Mouse (Mus musculus): ENCODE measurements around the gene Usp4. TPM values are rescaled to one million over a fixed set of nuclear protein-coding genes. Genes with fewer than 3 reads are reported as not detected.

Gene Usp4
- polyA plus RNA-seq, 1 experiment from 2014 or later, result 100.0 TPM

- WGBS (ENCODE audit: insufficient replicate concordance), result 86% methylated on average over 4 of the region's 4 CpGs
- H3K36me3 ChIP-seq (ENCODE audit: control insufficient read depth, insufficient read depth, low read length), result peaks cover 38% of the 10 kb centered on the region
- H3K9ac ChIP-seq (ENCODE audit: low read depth, low read length), result no peak overlapping the region
- H3K27ac ChIP-seq (ENCODE audit: low read depth, low read length), result no peak overlapping the region
- H3K4me2 ChIP-seq, result no peak overlapping the region
- no peaks in the 10 kb centered on the region for H3K4me1 ChIP-seq (ENCODE audit: control insufficient read depth, insufficient read depth, low read length)
- no peak for ATAC-seq (replicated peaks; ENCODE audit: insufficient number of reproducible peaks, low FRiP score, low TSS enrichment)
- H3K27me3 ChIP-seq (ENCODE audit: control insufficient read depth, insufficient read depth, low read length), result no peaks in the 10 kb centered on the region
- no peak overlapping the region for H3K4me3 ChIP-seq (ENCODE audit: low read depth, low read length)
- no peaks in the 10 kb centered on the region for H3K9me3 ChIP-seq (replicated peaks; ENCODE audit: control insufficient read depth, low read length)
Measured at GRCm38 (mm10) chr9:108386816-108387215, 39.2 kb downstream of the Usp4 start.

- no peak overlapping the region for H3K27ac ChIP-seq (ENCODE audit: low read depth, low read length)
- peaks cover 41% of the 10 kb centered on the region for H3K36me3 ChIP-seq (ENCODE audit: control insufficient read depth, insufficient read depth, low read length)
- no peaks in the 10 kb centered on the region for H3K4me1 ChIP-seq (ENCODE audit: control insufficient read depth, insufficient read depth, low read length)
- H3K27me3 ChIP-seq (ENCODE audit: control insufficient read depth, insufficient read depth, low read length), result no peaks in the 10 kb centered on the region
- no peak for ATAC-seq (replicated peaks; ENCODE audit: insufficient number of reproducible peaks, low FRiP score, low TSS enrichment)
- H3K9me3 ChIP-seq (replicated peaks; ENCODE audit: control insufficient read depth, low read length), result no peaks in the 10 kb centered on the region
- H3K9ac ChIP-seq (ENCODE audit: low read depth, low read length), result no peak overlapping the region
- no peak overlapping the region for H3K4me3 ChIP-seq (ENCODE audit: low read depth, low read length)
- no peak overlapping the region for H3K4me2 ChIP-seq
- WGBS (ENCODE audit: insufficient replicate concordance), result 87% methylated on average over 10 of the region's 10 CpGs
Measured at GRCm38 (mm10) chr9:108388601-108389000, 40.9 kb downstream of the Usp4 start.

DNA sequence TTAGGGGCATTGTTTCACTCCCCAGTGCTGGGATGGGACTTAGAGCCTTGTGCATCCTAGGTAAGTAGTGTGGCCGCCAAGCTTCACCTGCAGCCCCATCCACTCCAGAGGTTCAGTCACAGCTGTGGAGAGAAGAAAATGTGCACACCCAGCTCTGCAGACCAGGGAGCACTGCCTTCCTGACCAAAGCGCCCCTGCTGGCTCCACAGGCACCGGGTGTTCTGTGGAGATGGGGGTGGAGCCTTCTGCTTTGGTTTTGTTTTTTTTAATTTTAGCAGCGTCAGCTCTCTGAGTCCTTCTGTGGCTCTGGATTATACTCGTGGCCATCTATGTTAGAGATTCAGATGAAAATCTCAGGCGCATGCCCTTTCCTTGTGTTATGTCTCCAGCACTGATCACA lies 41.6 kb downstream of the Usp4 start:
- no peak overlapping the region for H3K9ac ChIP-seq (ENCODE audit: low read depth, low read length)
- ATAC-seq (replicated peaks; ENCODE audit: insufficient number of reproducible peaks, low FRiP score, low TSS enrichment), result no peak
- H3K27ac ChIP-seq (ENCODE audit: low read depth, low read length), result no peak overlapping the region
- no peaks in the 10 kb centered on the region for H3K4me1 ChIP-seq (ENCODE audit: control insufficient read depth, insufficient read depth, low read length)
- no peaks in the 10 kb centered on the region for H3K27me3 ChIP-seq (ENCODE audit: control insufficient read depth, insufficient read depth, low read length)
- H3K36me3 ChIP-seq (ENCODE audit: control insufficient read depth, insufficient read depth, low read length), result peaks cover 41% of the 10 kb centered on the region
- no peak overlapping the region for H3K4me3 ChIP-seq (ENCODE audit: low read depth, low read length)
- H3K4me2 ChIP-seq, result no peak overlapping the region
- no peaks in the 10 kb centered on the region for H3K9me3 ChIP-seq (replicated peaks; ENCODE audit: control insufficient read depth, low read length)
- 85% methylated on average over 6 of the region's 6 CpGs for WGBS (ENCODE audit: insufficient replicate concordance)

DNA sequence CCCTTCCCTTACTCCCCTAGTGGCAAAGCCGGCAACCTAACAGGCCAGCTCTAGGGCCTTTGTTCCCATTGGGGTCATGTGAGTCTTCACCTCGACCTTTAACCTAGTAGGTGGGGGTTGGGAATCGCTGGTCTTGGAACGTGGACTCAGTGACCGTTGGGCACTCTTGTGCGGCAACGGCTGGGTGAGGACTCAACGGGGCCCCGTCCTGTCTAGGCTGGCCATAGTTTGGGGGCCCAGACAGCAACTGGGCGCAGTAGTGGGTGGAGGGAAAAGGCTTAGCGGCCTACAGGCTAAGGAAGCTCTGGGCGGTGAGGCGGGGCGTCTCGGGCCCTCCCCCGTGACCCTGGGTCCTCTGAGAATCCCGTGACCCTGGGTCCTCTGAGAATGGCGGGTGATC lies 45.0 kb downstream of the Usp4 start, which contains the start of gene 1700102P08Rik:
TSS of gene 1700102P08Rik (plus strand) at position 130 of the 400 bp plus-strand sequence.
- H3K9ac ChIP-seq (ENCODE audit: low read depth, low read length), result no peak within 1 kb of the TSS
- H3K27ac ChIP-seq (ENCODE audit: low read depth, low read length), result no peak within 1 kb of the TSS
- peaks cover 21% of the 10 kb centered on the region for H3K36me3 ChIP-seq (ENCODE audit: control insufficient read depth, insufficient read depth, low read length)
- H3K27me3 ChIP-seq (ENCODE audit: control insufficient read depth, insufficient read depth, low read length), result no peaks in the 10 kb centered on the region
- H3K9me3 ChIP-seq (replicated peaks; ENCODE audit: control insufficient read depth, low read length), result no peaks in the 10 kb centered on the region
- ATAC-seq (replicated peaks; ENCODE audit: insufficient number of reproducible peaks, low FRiP score, low TSS enrichment), result no peak
- WGBS (ENCODE audit: insufficient replicate concordance), result 70% methylated on average over 18 of the region's 18 CpGs
- H3K4me1 ChIP-seq (ENCODE audit: control insufficient read depth, insufficient read depth, low read length), result no peaks in the 10 kb centered on the region
- no peak within 1 kb of the TSS for H3K4me2 ChIP-seq
- no peak within 1 kb of the TSS for H3K4me3 ChIP-seq (ENCODE audit: low read depth, low read length)

- no peak overlapping the region for H3K27ac ChIP-seq (ENCODE audit: low read depth, low read length)
- no peak for ATAC-seq (replicated peaks; ENCODE audit: insufficient number of reproducible peaks, low FRiP score, low TSS enrichment)
- H3K36me3 ChIP-seq (ENCODE audit: control insufficient read depth, insufficient read depth, low read length), result peaks cover 20% of the 10 kb centered on the region
- no peaks in the 10 kb centered on the region for H3K4me1 ChIP-seq (ENCODE audit: control insufficient read depth, insufficient read depth, low read length)
- H3K4me2 ChIP-seq, result no peak overlapping the region
- H3K9ac ChIP-seq (ENCODE audit: low read depth, low read length), result no peak overlapping the region
- H3K27me3 ChIP-seq (ENCODE audit: control insufficient read depth, insufficient read depth, low read length), result no peaks in the 10 kb centered on the region
- no peak overlapping the region for H3K4me3 ChIP-seq (ENCODE audit: low read depth, low read length)
- WGBS (ENCODE audit: insufficient replicate concordance), result 92% methylated on average over 6 of the region's 6 CpGs
- no peaks in the 10 kb centered on the region for H3K9me3 ChIP-seq (replicated peaks; ENCODE audit: control insufficient read depth, low read length)
Measured at GRCm38 (mm10) chr9:108394191-108394590, 46.5 kb downstream of the Usp4 start.

GRCm38 (mm10) chr9:108395427-108395826 lies 47.8 kb downstream of the Usp4 start:
- no peaks in the 10 kb centered on the region for H3K4me1 ChIP-seq (ENCODE audit: control insufficient read depth, insufficient read depth, low read length)
- H3K27me3 ChIP-seq (ENCODE audit: control insufficient read depth, insufficient read depth, low read length), result no peaks in the 10 kb centered on the region
- no peak for ATAC-seq (replicated peaks; ENCODE audit: insufficient number of reproducible peaks, low FRiP score, low TSS enrichment)
- H3K4me2 ChIP-seq, result no peak overlapping the region
- no peak overlapping the region for H3K4me3 ChIP-seq (ENCODE audit: low read depth, low read length)
- no peaks in the 10 kb centered on the region for H3K9me3 ChIP-seq (replicated peaks; ENCODE audit: control insufficient read depth, low read length)
- H3K27ac ChIP-seq (ENCODE audit: low read depth, low read length), result no peak overlapping the region
- 85% methylated on average over 1 of the region's 1 CpGs for WGBS (ENCODE audit: insufficient replicate concordance)
- no peak overlapping the region for H3K9ac ChIP-seq (ENCODE audit: low read depth, low read length)
- peaks cover 13% of the 10 kb centered on the region for H3K36me3 ChIP-seq (ENCODE audit: control insufficient read depth, insufficient read depth, low read length)

- no peaks in the 10 kb centered on the region for H3K9me3 ChIP-seq (replicated peaks; ENCODE audit: control insufficient read depth, low read length)
- 89% methylated on average over 3 of the region's 3 CpGs for WGBS (ENCODE audit: insufficient replicate concordance)
- H3K4me1 ChIP-seq (ENCODE audit: control insufficient read depth, insufficient read depth, low read length), result no peaks in the 10 kb centered on the region
- H3K36me3 ChIP-seq (ENCODE audit: control insufficient read depth, insufficient read depth, low read length), result peaks cover 1% of the 10 kb centered on the region
- no peaks in the 10 kb centered on the region for H3K27me3 ChIP-seq (ENCODE audit: control insufficient read depth, insufficient read depth, low read length)
- no peak overlapping the region for H3K4me2 ChIP-seq
- no peak overlapping the region for H3K4me3 ChIP-seq (ENCODE audit: low read depth, low read length)
- H3K27ac ChIP-seq (ENCODE audit: low read depth, low read length), result no peak overlapping the region
- no peak for ATAC-seq (replicated peaks; ENCODE audit: insufficient number of reproducible peaks, low FRiP score, low TSS enrichment)
- H3K9ac ChIP-seq (ENCODE audit: low read depth, low read length), result no peak overlapping the region
Measured at GRCm38 (mm10) chr9:108398324-108398723, 50.7 kb downstream of the Usp4 start.

- no peak overlapping the region for H3K9ac ChIP-seq (ENCODE audit: low read depth, low read length)
- H3K36me3 ChIP-seq (ENCODE audit: control insufficient read depth, insufficient read depth, low read length), result no peaks in the 10 kb centered on the region
- 73% methylated on average over 7 of the region's 7 CpGs for WGBS (ENCODE audit: insufficient replicate concordance)
- H3K4me3 ChIP-seq (ENCODE audit: low read depth, low read length), result no peak overlapping the region
- no peak overlapping the region for H3K27ac ChIP-seq (ENCODE audit: low read depth, low read length)
- no peaks in the 10 kb centered on the region for H3K9me3 ChIP-seq (replicated peaks; ENCODE audit: control insufficient read depth, low read length)
- H3K4me1 ChIP-seq (ENCODE audit: control insufficient read depth, insufficient read depth, low read length), result no peaks in the 10 kb centered on the region
- no peak for ATAC-seq (replicated peaks; ENCODE audit: insufficient number of reproducible peaks, low FRiP score, low TSS enrichment)
- H3K4me2 ChIP-seq, result no peak overlapping the region
- H3K27me3 ChIP-seq (ENCODE audit: control insufficient read depth, insufficient read depth, low read length), result no peaks in the 10 kb centered on the region
Measured at GRCm38 (mm10) chr9:108401186-108401960, 53.7 kb downstream of the Usp4 start.

DNA sequence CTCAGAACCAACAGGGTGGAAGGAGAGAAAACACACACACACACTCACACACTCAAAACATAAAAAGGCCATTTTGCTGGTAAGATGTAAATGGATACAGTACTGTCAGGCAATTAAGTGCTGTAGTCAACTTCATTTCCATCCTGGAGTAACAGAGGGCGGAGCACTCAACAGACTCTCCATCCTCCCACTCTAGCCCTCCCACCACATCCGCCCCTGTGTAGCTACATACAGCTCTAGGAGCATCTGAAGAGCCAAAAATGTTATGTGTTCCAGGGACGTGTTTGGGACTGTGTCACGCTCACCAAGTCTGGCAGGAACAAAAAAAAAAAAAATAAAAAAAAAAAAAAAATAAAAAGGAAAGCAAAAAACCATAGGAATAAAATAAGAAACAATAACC lies 55.4 kb downstream of the Usp4 start:
- 80% methylated on average over 4 of the region's 4 CpGs for WGBS (ENCODE audit: insufficient replicate concordance)
- Histone ChIP-seq H3K4me1 (ENCODE audit: control insufficient read depth, insufficient read depth, low read length) (no peaks in the 10 kb centered on the region), H3K9me3 (replicated peaks; ENCODE audit: control insufficient read depth, low read length) (no peaks in the 10 kb centered on the region), H3K4me3 (ENCODE audit: low read depth, low read length) (no peak overlapping the region), H3K9ac (ENCODE audit: low read depth, low read length) (no peak overlapping the region), H3K4me2 (no peak overlapping the region), H3K36me3 (ENCODE audit: control insufficient read depth, insufficient read depth, low read length) (no peaks in the 10 kb centered on the region), H3K27ac (ENCODE audit: low read depth, low read length) (no peak overlapping the region), H3K27me3 (ENCODE audit: control insufficient read depth, insufficient read depth, low read length) (no peaks in the 10 kb centered on the region)
- no peak for ATAC-seq (replicated peaks; ENCODE audit: insufficient number of reproducible peaks, low FRiP score, low TSS enrichment)
